Mouse (Mus musculus) spleen, adult 18-20 months (tissue): ENCODE results near the gene Pced1b.

Experiments used
- DNase-seq, 2 experiments: peaks; one replicate each; pipeline ENCODE4 v3.0.0; 2022; ENCODE audit warnings: mixed read lengths in 2 of 2

The Pced1b gene

DNA sequence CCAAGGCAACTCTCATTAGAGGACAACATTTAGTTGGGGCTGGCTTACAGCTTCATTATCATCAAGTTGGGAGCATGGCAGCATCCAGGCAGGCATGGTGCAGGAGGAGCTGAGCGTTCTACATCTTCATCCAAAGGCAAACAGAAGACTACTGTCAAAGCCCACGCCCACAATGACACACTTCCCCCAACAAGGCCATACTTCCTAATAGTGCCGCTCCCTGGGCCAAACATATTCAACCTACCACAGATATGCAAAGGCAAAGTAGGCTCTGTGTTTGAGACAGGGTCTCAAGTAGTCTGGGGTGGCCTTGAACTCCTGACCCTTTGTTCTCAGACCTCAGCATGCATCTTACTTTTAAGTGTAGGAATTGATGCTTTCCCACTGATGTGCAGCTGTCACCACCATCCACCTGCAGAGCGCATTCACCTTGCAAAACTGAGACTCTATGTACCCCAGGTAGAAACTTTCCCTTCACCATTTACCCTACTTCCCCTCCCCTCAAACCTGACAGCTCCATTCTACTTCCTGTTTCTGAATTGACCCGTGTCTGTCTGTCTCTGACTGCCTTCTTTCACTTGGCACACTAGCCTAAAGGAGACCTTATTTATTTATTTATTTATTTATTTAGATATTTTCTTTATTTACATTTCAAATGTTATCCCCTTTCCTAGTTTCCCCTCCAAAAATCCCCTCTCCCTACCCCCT is 40.7 kb downstream of the Pced1b start:
- no peak for DNase-seq

DNA sequence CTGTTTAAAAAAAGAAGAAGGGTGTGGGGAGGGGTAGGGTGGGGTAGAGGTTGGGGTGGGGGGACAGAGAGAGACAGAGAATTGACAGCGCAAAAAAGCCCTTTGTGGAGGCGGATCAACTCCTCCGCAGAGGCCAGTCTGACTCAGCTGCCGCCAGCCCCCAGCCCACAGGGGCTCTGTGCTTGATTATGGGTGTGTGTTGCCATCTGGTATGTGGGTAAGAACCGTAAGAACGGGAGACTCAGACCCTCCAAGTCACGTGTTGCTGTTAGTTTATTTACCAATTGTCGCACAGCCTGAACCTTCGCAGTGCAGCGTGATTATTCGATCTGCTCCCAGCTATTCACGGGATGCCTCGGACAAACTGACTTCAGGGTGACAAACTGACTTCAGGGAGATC is 41.8 kb downstream of the Pced1b start:
- no peak for DNase-seq

DNA sequence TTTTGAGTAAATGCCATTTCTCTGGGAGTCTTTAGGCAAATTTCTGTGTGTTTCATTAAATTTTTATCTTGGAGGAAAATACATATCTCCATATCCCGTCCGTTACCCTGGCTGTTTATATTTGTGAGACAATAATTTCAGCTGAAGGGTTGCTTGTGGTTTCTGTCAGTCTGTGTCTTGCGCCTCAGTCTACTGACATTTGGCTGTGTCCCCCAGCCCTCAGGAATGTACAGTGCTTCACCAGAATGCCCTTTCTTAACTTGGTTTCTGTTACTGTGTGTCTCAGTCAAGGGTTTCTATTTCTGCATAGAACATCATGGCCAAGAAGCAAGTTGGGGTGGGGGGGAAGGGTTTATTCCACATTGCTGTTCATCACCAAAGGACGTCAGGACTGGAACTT is 42.3 kb downstream of the Pced1b start:
- no peak for DNase-seq

DNA sequence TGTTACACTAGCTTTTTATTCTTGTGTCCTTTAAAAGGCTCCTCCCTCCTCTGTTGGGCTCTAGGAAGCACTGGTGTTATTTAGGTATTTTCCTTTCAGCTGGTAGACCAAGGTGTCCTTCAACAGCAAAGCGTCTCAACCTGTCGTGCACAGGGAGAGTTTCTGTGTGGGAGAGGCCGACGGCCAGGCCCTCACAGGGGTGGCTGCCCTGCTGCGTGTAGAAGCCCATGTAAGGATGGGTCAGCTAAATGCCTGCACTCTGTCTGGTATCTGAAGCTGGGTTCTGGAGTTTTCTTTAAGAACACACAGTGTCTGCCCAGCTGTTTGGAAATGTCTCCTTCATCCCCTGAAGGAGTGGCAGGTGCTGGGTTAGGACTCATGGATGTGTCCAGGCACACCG is 43.4 kb downstream of the Pced1b start:
- DNase-seq, result no peak

DNA sequence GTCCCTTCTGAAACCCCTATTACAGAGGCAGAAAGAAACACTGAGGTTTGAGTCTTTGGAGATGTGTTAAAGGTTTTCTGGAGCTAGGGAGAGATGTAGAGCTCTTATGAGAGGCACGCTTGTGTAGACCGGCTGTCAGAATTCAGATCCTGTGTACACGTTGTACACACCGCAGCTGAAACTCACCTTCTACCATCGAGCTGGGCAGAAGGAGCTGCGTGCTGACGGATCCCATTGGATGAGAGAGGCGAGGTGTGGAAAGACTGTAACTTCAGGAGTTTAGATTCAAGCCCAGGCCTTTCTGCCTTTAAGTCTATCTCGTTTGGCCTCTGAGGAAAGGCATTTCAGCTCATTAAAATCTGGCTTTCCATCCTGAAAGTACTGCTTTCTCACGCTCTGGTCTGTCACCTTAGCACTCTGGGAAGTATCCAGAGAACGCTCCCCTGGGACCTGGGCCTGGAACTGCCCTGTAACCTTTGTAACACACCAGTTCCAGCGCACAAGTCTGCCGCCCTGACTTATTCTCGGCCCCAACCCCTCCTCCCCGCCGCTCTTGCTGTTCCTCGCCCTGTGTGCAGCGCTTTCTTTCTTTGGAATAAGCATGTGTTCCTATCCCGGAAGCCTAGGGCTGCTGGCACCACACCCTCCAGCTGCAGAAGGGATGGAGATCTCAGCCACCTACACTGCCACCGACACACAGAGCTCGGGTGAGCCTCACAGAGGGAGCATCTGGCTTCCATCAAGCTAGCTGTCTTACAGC is 44.6 kb downstream of the Pced1b start:
- DNase-seq, result no peak

- DNase-seq, result no peak
Observed at GRCm38 (mm10) chr15:97307935-97308334, 61.0 kb downstream of the Pced1b start.

DNA sequence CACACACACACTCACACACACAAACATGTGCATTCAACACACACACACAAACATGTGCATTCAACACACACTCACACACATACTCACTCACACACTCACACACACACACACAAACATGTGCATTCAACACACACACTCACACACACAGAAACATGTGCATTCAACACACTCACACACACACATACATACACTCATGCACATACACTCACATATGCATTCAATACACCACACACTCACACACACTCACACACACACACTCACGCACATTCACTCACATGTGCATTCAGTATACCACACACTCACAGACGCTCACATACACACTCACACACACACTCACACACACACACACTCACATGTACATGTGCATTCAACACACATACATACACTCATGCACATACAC is 62.6 kb downstream of the Pced1b start:
- DNase-seq, result no peak

DNA sequence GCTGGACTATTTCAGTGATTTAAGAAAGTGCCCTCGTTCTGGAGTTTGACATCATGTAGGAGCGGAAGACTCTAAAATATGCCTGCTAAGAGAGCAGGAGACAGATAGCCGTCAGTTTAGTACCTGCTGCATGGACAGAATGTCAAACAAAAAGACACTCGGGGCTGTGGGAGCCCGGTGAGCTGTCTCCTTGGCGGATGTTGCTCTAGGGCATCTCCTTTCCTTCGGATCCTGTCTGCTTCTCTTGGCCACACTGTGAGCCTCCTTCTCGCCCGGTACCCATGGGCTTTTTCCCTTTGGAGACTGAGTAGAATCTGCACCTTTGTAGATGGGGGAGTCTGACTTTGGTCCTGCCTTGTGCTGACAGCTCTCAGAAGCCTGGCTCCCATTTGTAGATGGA is 63.3 kb downstream of the Pced1b start:
- no peak for DNase-seq

- DNase-seq, result no peak
Observed at GRCm38 (mm10) chr15:97311211-97311610, 64.3 kb downstream of the Pced1b start.

- no peak for DNase-seq
Observed at GRCm38 (mm10) chr15:97311937-97312336, 65.0 kb downstream of the Pced1b start.

DNA sequence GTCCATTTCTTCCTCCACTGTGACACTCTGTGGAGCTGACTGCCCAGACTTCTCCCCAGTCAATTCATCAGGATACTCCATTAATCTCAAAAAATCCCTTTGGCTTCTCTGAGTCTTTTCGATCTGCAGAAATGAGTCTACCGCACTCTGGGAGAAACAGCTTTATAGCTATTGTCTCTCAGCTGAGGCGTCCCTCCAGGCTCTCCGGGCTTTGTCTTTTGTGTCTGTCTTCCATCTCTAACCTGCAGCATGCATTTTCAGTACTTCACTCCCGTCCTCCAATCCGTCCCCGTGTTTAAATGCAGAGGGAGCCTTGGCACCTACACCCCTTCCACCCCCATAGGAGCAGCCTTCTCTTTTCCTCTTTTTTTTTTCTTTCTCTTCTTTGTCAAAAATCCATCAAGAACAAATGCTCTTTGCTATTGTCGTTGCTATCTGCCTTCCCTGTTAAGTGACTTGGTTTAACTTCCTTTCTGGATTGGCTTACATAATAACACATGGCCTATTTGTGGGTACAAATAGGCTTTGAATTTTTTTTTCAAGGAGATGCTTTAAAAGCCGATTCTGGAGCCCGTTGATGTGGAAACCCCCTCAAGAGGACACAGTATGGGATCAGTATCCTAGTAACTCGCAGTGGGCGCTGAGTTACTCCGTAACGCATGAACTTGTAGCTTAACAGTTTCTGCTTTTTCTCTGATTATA is 68.0 kb downstream of the Pced1b start:
- DNase-seq, result no peak

DNA sequence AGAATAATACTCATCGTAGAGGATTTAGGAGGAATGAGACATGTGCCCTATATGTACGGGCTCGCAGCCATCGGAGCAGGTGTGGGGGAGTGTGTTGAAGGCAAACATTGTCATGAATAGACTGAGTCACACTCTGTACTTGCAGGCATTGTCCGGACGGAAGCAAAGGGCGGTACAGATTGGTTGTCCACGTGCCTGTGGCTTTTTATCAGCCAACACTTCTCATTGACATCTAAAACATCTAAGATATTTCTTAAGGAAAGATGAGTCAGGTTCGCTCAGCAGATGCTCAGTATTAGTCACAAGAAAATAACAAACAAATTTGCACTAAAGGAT is 68.5 kb downstream of the Pced1b start:
- DNase-seq, result no peak

GRCm38 (mm10) chr15:97318365-97319001 is 71.6 kb downstream of the Pced1b start:
- DNase-seq, result no peak

GRCm38 (mm10) chr15:97322821-97323220 is 75.9 kb downstream of the Pced1b start:
- no peak for DNase-seq

DNA sequence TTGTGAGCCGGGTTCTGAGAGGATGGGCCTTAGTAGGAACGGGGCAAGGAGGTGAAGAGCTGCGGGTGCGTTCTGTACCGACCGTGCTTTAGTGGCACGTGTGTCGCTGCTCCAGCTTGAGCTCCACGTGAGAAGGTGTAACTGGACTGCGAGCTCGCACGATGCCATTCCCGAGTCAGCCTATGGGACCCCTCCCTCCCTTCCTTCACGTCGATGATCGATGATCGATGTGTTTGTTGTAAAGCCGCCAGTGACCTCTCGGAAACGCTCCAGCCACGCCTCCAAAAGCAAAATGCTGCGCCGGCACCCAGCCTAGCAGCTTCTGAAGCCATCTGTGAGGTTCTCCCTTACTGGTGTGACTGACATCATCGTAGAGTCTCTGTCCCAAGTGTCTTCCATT is 76.6 kb downstream of the Pced1b start:
- DNase-seq, result no peak

DNA sequence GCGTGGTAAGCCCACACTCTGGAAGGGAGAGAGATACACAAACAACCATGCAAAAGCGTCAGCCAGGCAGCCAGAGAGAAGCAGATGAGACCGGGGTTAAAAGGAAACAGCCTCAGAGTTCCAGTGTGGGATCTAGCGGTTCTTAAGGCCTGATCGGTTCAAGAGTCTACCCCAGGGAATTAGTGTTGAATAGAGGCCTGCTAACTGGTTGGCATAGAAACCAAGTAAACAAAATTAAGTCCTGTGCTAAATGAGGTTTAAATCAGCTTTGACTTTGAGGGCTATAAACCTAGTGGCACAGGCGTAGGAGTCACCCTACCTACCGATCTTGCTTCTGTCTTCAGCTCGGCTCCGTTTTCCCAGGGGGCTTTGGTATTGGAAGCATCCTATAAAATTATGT is 77.4 kb downstream of the Pced1b start:
- no peak for DNase-seq

GRCm38 (mm10) chr15:97327500-97328081 is 80.7 kb downstream of the Pced1b start:
- DNase-seq, result peak; percentile 30 to 65

GRCm38 (mm10) chr15:97332582-97332981 is 85.7 kb downstream of the Pced1b start:
- no peak for DNase-seq

GRCm38 (mm10) chr15:97337636-97338352 is 90.9 kb downstream of the Pced1b start:
- DNase-seq, result peak in 1 of 2 experiments; percentile 18

DNA sequence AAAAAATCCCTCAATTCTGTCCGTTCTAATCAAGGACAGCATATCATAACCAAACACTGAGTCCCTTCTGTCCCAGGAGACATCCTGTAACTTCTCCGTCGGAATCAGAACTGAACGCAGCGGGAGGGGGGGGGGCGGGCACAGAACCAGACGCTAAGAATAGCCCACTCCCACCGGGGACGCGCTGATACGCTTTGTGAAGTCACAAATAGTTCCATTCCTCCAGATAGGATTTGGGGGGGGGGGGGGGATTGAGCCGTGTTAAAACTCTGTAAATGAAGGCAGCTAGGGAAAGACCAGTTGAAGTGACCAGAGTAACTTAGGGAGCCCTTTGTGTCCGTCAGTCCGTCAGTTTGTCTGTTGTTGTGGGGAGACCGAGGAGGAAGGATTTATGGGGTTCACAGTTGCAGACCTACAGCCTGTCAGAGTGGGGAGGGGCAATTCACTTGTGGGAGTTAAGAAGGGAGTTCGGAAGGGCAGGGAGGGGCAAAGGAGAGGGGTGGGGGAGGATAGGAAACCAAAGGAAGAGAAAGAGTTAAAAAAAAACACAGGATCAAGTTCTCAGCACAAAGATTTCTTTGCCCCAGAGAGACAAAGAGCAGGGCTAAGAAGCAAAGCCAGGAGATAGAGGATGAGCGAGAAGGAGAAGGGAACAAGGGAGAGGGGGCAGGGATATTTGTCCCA is 91.6 kb downstream of the Pced1b start:
- DNase-seq, result no peak

GRCm38 (mm10) chr15:97342336-97342735 is 95.4 kb downstream of the Pced1b start:
- DNase-seq, result no peak

DNA sequence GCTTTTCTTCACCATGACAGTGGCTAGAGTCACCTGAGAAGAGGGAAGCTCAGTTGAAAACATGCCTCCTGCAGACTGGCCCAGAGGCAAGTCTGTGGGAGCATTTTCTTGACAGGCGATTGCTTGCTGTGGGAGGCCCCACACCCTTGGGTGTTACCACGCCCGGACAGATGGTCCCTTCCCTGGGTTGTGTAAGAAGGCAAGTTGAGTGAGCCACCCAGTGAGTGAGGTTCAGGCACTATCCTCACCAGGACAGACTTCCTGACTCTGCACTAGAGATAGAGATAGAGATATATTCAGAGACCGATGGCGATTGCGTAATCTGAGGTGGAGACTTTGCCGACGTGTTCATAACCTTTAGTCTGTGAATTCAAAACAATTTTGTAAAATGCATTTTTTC is 96.0 kb downstream of the Pced1b start:
- DNase-seq, result peak in 1 of 2 experiments; percentile 14
